Mouse (Mus musculus) 3134 (cell line): Measurements from ENCODE around the gene Theg.

ENCODE experiments used
- DNase-seq: peaks from one replicate; pipeline ENCODE4 v3.0.0-alpha.2; 2011; ENCODE audit warnings: low spot score; ENCODE audit not compliant: insufficient read length; ENCODE audit errors: extremely low read depth

The Theg gene

DNA sequence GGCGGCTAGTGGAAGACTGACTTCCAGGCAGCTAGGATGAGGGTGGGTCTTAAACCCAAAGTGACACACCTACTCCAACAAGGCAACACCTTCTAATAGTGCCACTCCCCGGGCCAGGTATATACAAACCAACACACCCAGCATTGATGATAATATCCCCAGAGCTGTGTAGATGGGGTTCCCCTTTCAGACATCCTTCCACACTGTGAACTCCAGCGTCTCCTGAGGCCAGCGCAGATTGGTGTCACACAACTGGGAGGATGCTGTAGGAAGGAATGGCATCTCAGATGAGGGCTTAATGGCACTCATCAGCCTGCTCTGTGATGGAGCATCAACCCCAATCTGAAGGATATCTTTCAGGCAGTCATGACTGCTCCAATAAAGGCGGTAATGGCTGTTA, 29.6 kb downstream of the Theg start:
- DNase-seq, result no peak

DNA sequence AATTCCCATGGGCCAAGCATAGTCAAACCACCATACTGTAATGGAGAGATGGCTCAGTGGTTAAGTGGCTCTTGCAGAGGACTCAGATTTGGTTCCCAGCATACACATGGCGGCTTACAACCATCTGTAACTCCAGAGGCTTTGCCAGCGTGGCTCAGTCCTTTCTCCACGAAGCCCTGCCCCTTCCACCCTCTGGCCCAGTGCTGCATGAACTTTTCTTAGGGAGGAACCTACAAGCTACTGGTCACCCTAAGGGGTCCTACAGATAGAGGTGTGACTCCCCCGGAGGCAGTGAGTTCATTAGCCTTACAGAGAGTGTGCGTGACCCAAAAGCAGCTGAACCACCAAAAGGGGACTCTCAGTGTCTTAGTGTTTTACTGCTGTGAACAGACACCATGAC, 30.2 kb downstream of the Theg start:
- DNase-seq, result no peak

DNA sequence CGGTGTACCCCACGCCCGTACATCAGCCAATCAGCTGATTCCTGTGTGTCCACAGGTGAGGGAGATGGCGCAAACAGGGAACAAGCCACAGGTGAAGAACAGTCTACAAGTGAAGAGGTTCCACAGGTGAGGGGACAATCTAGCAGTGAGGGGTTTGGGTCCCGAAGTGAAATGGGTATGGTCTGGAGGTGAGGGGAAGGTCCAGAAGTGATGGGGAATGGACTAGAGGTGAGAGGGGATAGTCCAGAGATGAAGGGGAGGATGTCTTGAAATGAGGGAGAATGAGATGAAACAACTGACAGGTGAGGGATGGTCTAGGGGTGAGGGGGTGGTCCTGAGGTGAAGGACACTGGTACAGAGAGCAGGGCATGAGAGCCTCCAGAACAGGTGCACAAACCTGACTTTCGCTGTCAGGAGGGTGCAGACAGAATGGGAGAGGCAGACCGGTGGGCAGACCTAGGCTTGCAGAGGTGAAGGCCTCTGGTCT, 31.9 kb downstream of the Theg start:
- no peak for DNase-seq

DNA sequence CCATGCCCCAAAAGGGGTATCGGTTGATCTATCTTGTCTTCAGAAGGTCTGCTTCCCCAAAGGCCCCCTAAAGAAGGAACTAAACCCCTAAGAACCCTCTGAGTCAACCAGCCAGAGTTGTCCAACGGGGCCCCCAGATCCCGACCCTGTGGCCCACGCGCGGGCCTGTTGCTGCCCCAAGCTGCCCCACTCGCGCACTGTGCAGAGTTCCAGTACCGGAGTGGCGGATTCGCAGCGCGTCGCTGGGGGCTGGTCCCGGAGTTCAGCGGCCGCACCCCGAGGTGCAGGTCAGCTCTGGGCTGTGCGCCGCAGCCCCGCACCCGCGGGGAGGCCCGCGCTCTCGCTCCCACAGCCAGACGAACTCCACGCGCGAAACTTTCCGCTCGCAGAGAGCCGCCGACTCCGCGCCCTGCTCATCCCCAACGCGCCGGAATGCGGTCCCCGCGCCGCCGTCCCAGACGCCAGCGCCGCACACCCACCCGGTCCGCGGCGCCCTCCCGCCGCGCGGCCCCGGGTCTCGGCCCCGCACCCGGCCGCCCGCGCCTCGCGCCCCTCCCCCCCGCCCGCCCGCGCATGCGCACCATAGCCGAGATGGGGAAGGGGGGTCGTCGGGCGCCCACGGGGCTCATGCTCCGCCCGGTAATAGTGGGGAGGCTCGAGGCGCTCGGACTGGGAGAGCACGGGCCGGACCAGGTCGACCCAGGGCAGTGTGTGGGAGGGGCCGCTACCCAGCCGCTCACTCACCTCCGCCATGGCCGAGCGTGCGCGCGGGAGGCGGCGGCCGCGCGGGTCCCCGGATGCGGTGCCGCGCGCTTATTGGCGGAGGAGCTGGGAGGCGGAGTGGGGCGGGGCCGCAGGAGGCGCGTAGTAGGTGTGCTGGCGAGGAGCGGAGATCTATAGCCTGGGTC, 32.5 kb downstream of the Theg start, which contains the start of gene Mier2:
Mier2 (minus strand) TSS at position 870 of the 908 bp plus-strand sequence.
- DNase-seq, result peak; percentile 81

DNA sequence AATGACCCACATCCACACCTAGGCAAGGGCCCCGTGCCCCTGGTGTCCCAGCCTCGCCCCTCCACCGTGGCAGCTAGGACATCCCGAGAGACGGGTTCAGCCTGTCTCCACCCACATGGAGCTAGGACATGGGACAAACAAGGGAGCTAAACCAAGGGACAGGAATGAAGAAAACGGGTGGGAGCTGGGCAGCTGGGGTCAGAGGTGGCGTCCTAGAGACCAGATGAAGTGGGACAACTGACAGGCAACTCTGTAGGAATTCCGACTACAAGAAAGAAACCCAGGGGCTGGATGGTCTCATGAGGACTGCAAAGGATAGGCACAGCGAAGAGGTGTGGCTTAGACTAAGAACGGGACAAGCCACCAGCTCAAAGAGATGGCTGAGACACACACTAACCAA, 33.4 kb downstream of the Theg start:
- DNase-seq, result no peak

DNA sequence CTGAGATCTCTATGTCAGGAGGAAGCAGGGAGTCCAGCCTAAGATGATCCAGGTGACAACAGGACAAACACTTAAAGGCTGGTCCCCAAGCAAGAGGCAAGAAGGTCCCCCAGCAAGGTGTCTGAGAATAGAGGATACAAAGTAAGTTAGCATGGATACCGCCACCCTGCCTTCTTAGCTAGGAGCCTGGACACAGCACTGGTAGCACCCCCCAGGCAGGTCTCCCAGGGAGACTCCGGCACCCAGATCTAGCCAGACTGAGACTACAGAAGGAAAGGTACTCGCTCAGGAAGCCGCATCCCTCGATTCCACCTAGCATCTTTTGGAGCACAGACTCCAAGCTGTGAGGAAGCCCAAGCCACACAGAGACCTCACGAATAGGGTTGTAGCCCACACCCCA, 34.0 kb downstream of the Theg start:
- DNase-seq, result no peak

DNA sequence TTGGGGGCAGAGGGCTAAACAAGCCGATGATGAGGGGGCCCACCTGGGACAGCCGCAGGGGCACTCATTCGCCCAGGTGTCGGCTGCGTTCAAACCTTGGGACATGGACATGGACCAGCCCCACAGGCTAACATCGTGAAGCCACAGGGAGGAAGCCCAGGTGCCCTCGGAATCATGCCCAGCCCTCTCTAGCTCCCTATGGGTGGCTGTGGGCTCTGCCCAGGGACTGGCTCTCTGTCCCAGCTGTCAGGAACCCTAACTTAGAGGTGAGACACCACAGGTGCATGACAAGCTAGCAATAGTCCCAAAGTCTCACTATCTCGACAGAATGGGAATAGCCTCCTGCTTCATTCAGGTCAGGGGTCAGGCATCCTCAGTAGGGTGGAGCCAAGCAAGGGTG, 34.6 kb downstream of the Theg start:
- DNase-seq, result no peak

DNA sequence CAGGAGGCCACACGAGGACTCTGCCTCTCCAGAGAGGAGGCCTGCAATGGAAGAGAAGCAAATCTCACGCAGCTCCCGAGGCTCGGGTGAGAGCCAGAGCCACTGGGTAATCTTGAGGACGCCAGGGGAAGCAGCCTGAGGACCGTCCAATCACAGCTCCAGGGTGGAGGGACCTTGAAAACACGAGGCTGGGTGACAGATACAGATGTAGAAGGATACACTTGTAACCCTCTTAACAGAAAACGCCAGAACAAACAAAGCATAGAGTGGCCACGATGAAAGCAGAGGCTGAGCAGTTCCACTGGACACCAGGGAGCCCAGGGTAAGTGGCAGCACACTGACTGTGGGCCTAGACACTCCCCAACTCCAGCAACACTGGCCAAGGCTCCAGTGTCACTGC, 36.8 kb downstream of the Theg start:
- DNase-seq, result no peak

DNA sequence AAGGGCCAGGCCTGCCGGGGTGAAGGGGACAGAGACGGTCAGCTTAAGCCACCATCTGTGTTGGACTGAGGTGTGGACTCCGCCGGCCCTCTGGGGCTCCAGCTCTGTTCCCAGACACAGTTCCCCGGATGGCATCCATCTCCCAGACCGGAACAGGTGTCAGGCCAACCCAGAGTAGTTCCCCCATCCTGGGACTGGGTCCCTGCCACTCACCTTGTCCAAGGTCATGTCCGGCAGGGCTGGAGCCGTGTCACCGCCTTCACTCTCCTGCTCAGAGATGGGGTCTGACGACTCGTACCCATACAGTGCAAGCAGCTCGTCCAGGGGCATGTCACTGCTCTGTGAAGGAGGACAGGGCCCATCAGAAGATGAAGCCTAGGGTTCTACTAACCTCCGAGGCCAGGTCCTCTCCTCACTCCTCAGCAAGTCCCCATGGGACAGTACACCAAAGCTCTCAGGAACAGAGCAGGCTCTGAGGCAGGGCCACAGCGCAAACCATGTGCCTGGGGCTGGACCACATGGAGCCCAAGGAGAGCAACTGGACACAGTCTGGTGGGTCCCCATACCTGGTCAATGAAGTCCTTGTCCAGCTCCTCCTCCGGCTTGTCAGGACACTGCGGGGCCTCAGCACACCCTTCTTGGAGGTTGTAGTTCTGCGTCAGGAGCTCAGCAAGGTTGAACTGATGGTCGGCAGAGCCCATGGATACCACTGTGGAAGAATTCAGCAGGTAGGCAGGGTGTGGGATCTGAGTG, 38.0 kb downstream of the Theg start:
- DNase-seq, result no peak

DNA sequence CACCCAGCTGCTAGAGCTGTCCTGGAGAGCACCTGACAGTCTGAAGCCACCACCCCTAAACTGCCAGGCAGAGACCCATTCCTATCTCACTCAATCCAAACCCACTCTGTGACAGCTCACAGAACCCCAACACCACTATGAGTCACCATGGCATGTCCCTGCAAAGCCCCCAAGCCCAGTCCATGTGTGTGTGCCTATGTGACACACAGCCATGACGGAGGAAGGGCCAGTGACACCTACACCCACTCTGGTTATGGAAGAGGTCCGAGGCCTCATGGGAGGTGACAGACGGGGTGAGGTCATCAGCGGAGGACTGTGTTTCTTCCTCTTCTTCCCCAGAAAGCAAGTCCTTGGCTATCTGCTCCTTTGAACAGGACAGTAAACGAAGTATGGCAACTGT, 38.6 kb downstream of the Theg start:
- no peak for DNase-seq

DNA sequence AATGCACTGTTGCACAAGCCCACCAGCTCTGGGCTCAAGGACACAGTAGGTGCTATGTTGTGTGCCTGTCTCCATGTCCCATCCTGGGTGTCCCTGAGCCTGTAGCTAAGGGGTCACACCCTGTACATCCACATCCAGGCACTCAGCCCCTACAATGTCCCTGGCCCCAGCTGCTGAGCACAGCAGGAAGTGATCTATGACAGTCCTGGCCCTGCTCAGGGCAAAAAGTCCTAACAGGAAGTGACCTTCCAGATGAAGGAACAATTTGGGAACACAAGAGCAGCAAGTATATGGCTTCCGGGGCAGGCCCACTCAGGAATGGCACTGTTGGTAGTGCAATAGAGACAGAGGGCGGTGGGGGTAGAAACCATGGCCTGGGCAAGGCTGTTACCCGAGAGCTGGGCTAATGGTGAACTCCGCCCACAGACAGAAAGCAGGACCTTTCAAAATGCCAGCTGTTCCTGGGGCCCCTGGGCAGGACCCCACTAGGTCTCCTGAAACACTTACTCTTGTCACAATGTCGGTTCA, 39.9 kb downstream of the Theg start:
- DNase-seq, result no peak

DNA sequence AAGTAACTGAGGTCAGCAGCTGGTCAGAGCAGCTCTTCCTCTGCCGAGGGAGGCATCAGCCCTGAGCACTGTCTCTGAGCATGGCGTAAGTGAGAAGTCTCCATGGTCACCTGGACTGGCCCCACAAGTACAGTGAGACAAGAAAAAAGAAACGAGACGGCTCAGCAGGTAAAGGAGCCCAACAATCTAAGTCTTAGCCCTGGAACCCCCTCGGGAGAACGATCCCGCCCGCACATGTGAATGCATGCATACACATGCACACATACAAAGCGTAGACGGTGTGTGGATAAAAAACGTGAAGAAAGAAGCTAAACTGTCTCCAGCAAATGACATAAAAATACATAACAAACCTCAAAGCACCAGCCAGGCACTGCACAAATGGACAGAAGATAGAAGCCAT, 40.6 kb downstream of the Theg start:
- no peak for DNase-seq

DNA sequence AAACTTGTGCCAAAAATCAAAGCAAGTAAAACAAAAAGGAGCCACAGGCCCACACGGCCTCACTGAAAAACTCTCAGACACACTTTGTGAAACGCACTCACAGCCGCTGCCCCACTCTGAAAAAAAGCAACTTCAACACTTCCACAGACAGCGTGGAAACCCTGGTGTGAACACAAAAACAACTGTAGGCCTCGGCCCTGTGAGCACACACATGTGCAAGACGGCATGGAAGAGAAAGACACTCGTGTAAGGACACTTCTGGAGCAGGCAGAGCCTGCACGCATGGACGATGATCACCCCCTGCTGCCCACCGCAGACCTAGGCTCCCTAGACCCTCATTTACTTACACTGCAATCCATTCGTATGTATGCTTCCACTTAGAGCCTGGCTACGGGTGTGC, 41.2 kb downstream of the Theg start:
- DNase-seq, result no peak

DNA sequence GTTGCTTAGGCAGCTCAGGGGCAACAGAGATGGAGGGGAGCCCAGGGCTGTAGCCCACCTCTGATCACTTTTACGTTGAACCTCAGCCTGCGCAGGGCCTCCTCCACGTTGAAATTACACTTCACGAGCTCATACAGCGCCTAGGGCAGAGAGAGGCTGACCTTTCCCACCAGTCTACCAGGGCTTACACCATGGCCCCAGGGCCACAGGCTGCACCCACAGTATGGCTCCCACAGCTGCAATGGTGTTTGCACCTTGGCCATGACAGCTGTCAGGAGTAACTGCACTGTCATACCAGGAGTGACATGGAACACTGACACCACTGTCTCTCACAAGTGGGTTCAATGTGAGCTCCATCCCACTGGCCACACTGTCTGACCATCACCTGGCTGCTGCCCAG, 42.5 kb downstream of the Theg start:
- no peak for DNase-seq

DNA sequence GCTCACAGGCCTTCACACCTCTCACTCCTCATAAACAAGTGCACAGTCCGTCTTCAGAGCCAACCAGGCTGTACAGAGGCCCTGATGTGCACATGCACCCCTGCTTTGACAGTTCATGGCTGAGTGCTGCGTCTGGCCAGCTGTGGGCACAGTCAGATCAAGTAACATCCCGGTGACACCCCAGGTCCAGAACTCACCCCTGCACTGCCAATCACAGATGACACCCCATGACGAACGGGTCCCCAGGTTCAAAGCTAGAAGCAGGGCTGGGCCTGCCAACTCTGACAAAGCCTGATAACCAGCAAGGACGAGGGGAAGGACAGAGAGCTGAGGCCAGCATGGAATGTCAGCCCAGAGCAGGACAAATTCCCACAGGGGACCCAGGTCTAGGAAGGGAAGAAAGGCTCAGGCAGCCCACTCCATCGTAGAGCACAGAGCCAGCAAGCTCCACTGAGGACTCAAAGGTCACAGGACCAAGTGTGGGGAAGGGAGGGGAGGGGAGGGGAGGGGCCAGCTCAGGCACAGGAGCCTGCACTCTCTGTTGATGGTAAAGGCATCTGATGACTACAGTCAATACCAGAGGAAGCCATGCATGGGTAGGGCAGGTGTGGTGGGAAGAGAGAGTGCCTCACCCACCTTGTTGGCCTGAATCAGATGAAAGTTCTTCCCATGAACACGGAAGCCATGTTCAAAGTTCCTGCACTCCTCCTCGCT, 43.1 kb downstream of the Theg start:
- DNase-seq, result no peak

DNA sequence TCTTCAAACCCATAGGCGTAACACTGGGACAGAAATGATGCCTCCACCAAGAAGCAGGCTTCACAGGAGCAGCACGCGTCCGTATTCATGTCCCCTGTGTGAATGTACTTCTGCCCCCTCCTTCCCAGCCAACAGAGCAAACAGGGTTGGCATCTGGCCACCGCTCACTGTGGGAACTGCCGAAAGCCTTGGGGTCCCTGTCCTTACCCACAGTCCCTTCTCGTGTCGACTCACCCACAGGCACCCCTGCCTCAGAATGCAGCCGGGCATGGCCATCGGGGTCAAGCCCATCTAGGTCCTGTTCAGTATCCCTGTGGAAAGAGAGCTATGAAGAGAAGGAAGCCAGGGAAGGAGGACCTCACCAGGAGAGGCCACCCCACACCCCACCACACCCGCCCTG, 45.0 kb downstream of the Theg start:
- no peak for DNase-seq

DNA sequence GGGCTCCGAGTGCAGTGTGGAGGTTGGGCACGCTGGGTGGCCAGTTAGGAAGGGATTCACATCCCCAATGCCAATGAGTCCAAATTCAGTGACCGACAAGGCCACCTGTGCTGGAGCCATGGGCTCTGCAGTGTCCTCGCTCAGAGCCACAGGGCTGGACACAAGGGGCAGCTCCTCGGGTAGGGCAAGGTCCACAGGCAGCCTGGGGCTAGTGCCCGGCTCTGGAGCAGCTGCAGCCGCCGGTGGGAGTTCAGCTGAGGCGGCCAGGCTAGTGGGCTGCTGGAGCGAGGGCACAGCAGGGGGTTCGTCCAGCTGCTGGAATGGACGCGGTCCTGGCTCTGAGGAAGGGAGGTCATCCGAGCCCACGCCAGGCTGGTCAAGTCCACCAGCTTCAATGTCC, 45.6 kb downstream of the Theg start:
- DNase-seq, result no peak

DNA sequence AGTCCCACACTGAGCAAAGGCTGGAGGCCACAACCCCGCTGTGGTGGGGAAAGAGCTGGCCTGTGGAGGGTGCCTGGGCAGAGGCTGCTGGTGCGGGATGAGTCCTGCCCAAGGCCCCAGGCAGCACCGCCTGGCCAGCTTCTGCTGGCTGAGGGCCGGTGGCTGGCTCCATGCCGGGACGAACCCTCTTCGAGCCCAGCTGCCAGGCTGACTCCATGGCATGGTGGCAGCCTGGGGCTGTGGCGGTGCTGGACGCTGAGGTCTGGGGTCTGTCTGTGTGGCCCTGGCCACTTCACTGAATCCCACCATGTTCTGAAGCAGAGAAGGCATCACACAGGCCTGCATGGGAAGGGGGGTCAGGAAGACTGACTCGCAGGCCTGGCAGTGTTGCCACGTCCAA, 46.4 kb downstream of the Theg start:
- no peak for DNase-seq

DNA sequence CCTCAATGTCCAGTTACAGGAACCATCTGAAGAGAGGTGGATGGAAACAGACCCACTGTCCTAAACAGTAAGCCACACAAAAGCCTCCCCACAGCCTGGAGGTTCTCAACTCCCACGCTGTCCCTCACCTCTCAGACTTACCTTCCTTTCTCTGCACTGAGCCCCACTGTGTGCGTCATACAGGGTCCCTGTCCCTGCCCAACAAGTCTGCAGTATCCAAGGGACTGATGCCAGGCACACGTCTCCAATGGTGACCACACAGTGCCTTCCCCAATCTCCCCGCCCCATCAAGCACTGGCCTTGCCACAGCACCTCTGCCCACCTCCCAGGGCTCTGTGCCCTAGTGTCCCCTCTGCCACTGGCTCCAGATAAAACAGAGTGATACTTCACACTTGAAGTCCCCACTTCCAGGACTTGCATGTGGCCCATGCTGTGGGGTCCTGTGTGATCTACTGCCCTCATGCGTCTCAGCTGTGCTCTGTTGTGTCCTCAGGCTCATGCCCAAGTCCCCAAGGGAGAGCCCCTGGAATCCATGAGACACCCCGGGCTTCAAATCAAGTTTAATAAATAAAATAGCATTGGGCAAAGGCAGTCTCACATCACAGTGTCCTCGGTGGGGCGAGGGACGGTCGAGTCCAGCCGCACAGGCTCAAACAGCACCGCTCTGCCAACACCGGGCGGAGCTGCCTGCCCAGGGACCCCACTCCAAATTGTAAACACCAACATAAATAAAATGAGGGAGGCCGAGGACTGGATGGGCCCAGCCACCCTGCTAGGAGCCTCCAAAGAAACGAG, 47.2 kb downstream of the Theg start:
- no peak for DNase-seq

DNA sequence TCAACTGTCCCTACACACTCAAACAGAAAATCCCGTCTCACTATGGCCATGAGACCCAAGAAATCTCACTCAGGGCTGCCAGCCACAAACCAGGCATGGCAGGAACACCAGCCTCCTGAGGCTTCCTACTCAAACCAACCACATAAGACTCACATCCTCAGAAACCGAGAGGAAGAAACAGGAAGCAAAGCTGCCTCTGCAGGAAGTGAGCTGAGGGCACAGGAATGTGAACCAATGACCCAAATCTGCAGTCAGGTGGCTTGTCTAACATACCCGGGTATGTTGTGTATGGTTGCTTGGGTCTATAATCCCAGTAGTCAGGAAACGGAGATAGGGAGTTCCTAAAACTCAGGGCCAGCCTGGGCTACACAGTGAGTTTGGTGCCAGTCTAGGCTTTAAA, 48.3 kb downstream of the Theg start:
- DNase-seq, result no peak
